Mouse (Mus musculus) hindbrain, postnatal 0 days (tissue): Measurements from ENCODE around the gene Ackr4. TPM values are rescaled to one million over a fixed set of nuclear protein-coding genes. Genes with fewer than 3 reads are reported as not detected.
A peak's percentile ranks its signal among the peaks of the same experiment; 100 is the strongest.

Source experiments
- ATAC-seq: fragments of 200-750 bp; cut with Nextera tagmentation; 2 replicates; pipeline ENCODE4 v1.8.0; 2017; ENCODE audit warnings: mild to moderate bottlenecking, moderate TSS enrichment, moderate library complexity
- DNase-seq: peaks from one replicate; pipeline ENCODE4 v3.0.0-alpha.2; 2015; ENCODE audit warnings: low spot score
- H3K27ac ChIP-seq: fragments of 300-500 bp; sonication (generic); 2 replicates; pipeline ENCODE4 v1.5.1; 2014; ENCODE audit warnings: mild to moderate bottlenecking
- H3K27me3 ChIP-seq: fragments of 300-500 bp; sonication (generic); 2 replicates; pipeline ENCODE4 v1.6.1; 2014; ENCODE audit warnings: low read length, mixed read lengths; ENCODE audit not compliant: insufficient read depth
- H3K36me3 ChIP-seq: fragments of 300-500 bp; sonication (generic); 2 replicates; pipeline ENCODE4 v1.6.1; 2014; ENCODE audit warnings: low read length, mixed read lengths; ENCODE audit not compliant: insufficient read depth
- H3K4me1 ChIP-seq: fragments of 300-500 bp; sonication (generic); 2 replicates; pipeline ENCODE4 v1.6.1; 2014; ENCODE audit warnings: antibody characterized with exemption, low read length, mixed read lengths; ENCODE audit not compliant: insufficient read depth
- H3K4me2 ChIP-seq: fragments of 300-500 bp; sonication (generic); 2 replicates; pipeline ENCODE4 v1.6.1; 2014; ENCODE audit warnings: low read depth, mild to moderate bottlenecking, low read length, moderate library complexity, mixed read lengths
- H3K4me3 ChIP-seq: fragments of 300-500 bp; sonication (generic); 2 replicates; pipeline ENCODE4 v1.5.1; 2014; ENCODE audit warnings: low read length
- H3K9ac ChIP-seq: fragments of 300-500 bp; sonication (generic); replicated peaks from 2 replicates; pipeline ENCODE4 v1.6.1; 2014; ENCODE audit warnings: mild to moderate bottlenecking, low read length, moderate library complexity, mixed read lengths
- H3K9me3 ChIP-seq: fragments of 300-500 bp; sonication (generic); 2 replicates; pipeline ENCODE4 v1.6.1; 2016; ENCODE audit warnings: low read length, mixed read lengths
- CTCF ChIP-seq: IDR thresholded peaks from 2 replicates; pipeline ENCODE4 v1.5.1; 2016; ENCODE audit warnings: antibody characterized with exemption, control low read depth, low read depth
- WGBS: fragments of 180-500 bp; shearing (Covaris S2); extraction: QIAGEN DNeasy Blood & Tissue Kit; methylation state at CpG from one replicate; pipeline ENCODE4 v1.1.7; 2014; 5-methylcytosine and 5-hydroxymethylcytosine counted together
- polyA plus RNA-seq: library from polyadenylated mRNA; unstranded; fragments of >200 nt; fragmentation: Nextera tagmentation; extraction: Ambion mirVana; gene quantifications from 2 replicates; pipeline ENCODE4 v1.2.1, GENCODE M21; 2015
- total RNA-seq: library from RNA; depleted of rRNA; stranded (reverse); fragments of >200 nt; gene quantifications from 2 replicates; pipeline ENCODE4 v1.2.3, GENCODE M21; 2014; rRNA removed

The Ackr4 gene
- total RNA-seq (0.54 and 1.3 TPM in 2 replicates), polyA plus RNA-seq (0.93 and 1.0 TPM in 2 replicates)

GRCm38 (mm10) chr9:104126833-104127232 is at the start of gene Ackr4:
Ackr4 (minus strand) TSS chr9:104126933.
- TF ChIP-seq CTCF = no peak
- 68% methylated on average over 3 of the region's 3 CpGs for WGBS
- H3K27ac ChIP-seq = peak within 1 kb of the TSS; percentile 48
- no peak for ATAC-seq
- no peak within 1 kb of the TSS for H3K4me3 ChIP-seq
- no peak within 1 kb of the TSS for H3K9ac ChIP-seq
- no peaks in the 10 kb centered on the region for H3K27me3 ChIP-seq
- no peaks in the 10 kb centered on the region for H3K9me3 ChIP-seq
- H3K4me1 ChIP-seq = no peaks in the 10 kb centered on the region; the same call in 1 of the 2 replicates
- no peaks in the 10 kb centered on the region for H3K36me3 ChIP-seq
- no peak for DNase-seq
- H3K4me2 ChIP-seq = no peak within 1 kb of the TSS

GRCm38 (mm10) chr9:104172342-104172741 is 45.6 kb upstream of the Ackr4 start:
- Histone ChIP-seq H3K27me3 (no peaks in the 10 kb centered on the region), H3K4me2 (no peak overlapping the region), H3K4me1 (no peaks in the 10 kb centered on the region), H3K9ac (no peak overlapping the region), H3K4me3 (no peak overlapping the region), H3K9me3 (no peaks in the 10 kb centered on the region), H3K36me3 (peaks cover 56% of the 10 kb centered on the region; the same call in 1 of the 2 replicates), H3K27ac (no peak overlapping the region)
- 96% methylated on average over 6 of the region's 6 CpGs for WGBS
- no peak for ATAC-seq
- DNase-seq = no peak
- no peak for TF ChIP-seq CTCF

GRCm38 (mm10) chr9:104171651-104172050 is 44.9 kb upstream of the Ackr4 start:
- WGBS = 94% methylated on average over 6 of the region's 6 CpGs
- no peak overlapping the region for H3K4me2 ChIP-seq
- TF ChIP-seq CTCF = no peak
- no peak for DNase-seq
- no peak overlapping the region for H3K27ac ChIP-seq
- H3K27me3 ChIP-seq = no peaks in the 10 kb centered on the region
- no peak for ATAC-seq
- H3K9ac ChIP-seq = no peak overlapping the region
- H3K4me1 ChIP-seq = no peaks in the 10 kb centered on the region
- no peak overlapping the region for H3K4me3 ChIP-seq
- H3K36me3 ChIP-seq = peaks cover 56% of the 10 kb centered on the region; the same call in 1 of the 2 replicates
- no peaks in the 10 kb centered on the region for H3K9me3 ChIP-seq

- Histone ChIP-seq H3K4me1 (no peaks in the 10 kb centered on the region), H3K27ac (no peak overlapping the region), H3K4me3 (no peak overlapping the region), H3K9me3 (no peaks in the 10 kb centered on the region), H3K9ac (no peak overlapping the region), H3K27me3 (no peaks in the 10 kb centered on the region), H3K36me3 (peaks cover 52% of the 10 kb centered on the region), H3K4me2 (no peak overlapping the region)
- 96% methylated on average over 10 of the region's 10 CpGs for WGBS
- TF ChIP-seq CTCF = no peak
- ATAC-seq (no peak), DNase-seq (no peak)
Observed at GRCm38 (mm10) chr9:104169986-104170385, 43.3 kb upstream of the Ackr4 start.

- no peaks in the 10 kb centered on the region for H3K4me1 ChIP-seq
- H3K9me3 ChIP-seq = no peaks in the 10 kb centered on the region
- no peak for TF ChIP-seq CTCF
- DNase-seq (no peak), ATAC-seq (no peak)
- WGBS = 85% methylated on average over 5 of the region's 5 CpGs
- no peak overlapping the region for H3K9ac ChIP-seq
- no peak overlapping the region for H3K4me2 ChIP-seq
- H3K27me3 ChIP-seq = no peaks in the 10 kb centered on the region
- H3K4me3 ChIP-seq = no peak overlapping the region
- peaks cover 65% of the 10 kb centered on the region for H3K36me3 ChIP-seq
- no peak overlapping the region for H3K27ac ChIP-seq
Observed at GRCm38 (mm10) chr9:104165926-104166325, 39.2 kb upstream of the Ackr4 start.

- Histone ChIP-seq H3K27me3 (no peaks in the 10 kb centered on the region), H3K4me1 (no peaks in the 10 kb centered on the region), H3K4me3 (no peak overlapping the region), H3K9me3 (no peaks in the 10 kb centered on the region), H3K36me3 (peaks cover 71% of the 10 kb centered on the region), H3K9ac (no peak overlapping the region), H3K27ac (no peak overlapping the region), H3K4me2 (no peak overlapping the region)
- peak; percentile 46 for TF ChIP-seq CTCF
- no peak for ATAC-seq
- peak; percentile 18 for DNase-seq
- 85% methylated on average over 5 of the region's 5 CpGs for WGBS
Observed at GRCm38 (mm10) chr9:104164194-104164593, 37.5 kb upstream of the Ackr4 start.

GRCm38 (mm10) chr9:104161117-104161516 is 34.4 kb upstream of the Ackr4 start:
- ATAC-seq (no peak), DNase-seq (no peak)
- Histone ChIP-seq H3K9me3 (no peaks in the 10 kb centered on the region), H3K9ac (no peak overlapping the region), H3K27me3 (no peaks in the 10 kb centered on the region), H3K4me2 (no peak overlapping the region), H3K4me3 (no peak overlapping the region), H3K36me3 (peaks cover 86% of the 10 kb centered on the region), H3K4me1 (no peaks in the 10 kb centered on the region), H3K27ac (no peak overlapping the region)
- 86% methylated on average over 7 of the region's 7 CpGs for WGBS
- TF ChIP-seq CTCF = no peak
